Mouse (Mus musculus): ENCODE results near the gene Klk4. TPM values are rescaled to one million over a fixed set of nuclear protein-coding genes. Genes with fewer than 3 reads are reported as not detected.
A peak's percentile ranks its signal among the peaks of the same experiment; 100 is the strongest.

The Klk4 gene
- total and polyA plus RNA-seq, 3 experiments, result not detected

GRCm38 (mm10) chr7:43883547-43883946 lies 2.6 kb downstream of the Klk4 start:
- Histone ChIP-seq H3K27me3 (replicated peaks) (peaks cover 88% of the 10 kb centered on the region), H3K4me3 (replicated peaks in 1 of 3; ENCODE audit: low read depth in 2 of 3, low read length in 2 of 3, poor library complexity in 1 of 3) (no peak overlapping the region), H3K9me3 (replicated peaks; ENCODE audit: low read length) (peaks cover 7% of the 10 kb centered on the region), H3K79me2 (replicated peaks; ENCODE audit: control insufficient read depth, extremely low read depth, insufficient read depth, poor library complexity, severe bottlenecking) (no peaks in the 10 kb centered on the region), H3K27ac (ENCODE audit: insufficient read depth, low read depth) (no peak overlapping the region), H3K36me3 (replicated peaks in 1 of 2; ENCODE audit: control insufficient read depth in 1 of 2, insufficient read depth in 1 of 2, low read length in 1 of 2) (no peaks in the 10 kb centered on the region), H3K9ac (ENCODE audit: insufficient read depth, low read depth) (no peak overlapping the region), H3K4me2 (ENCODE audit: insufficient read depth, low read depth, poor library complexity, severe bottlenecking) (peak overlapping the region; percentile 48), H3K4me1 (ENCODE audit: control insufficient read depth in 1 of 2, insufficient read depth in 2 of 2) (peaks cover 9 to 34% of the 10 kb centered on the region in 2 experiments)
- dilution Hi-C loops (cut with MboI; ENCODE audit: extremely low pct_ligation_motif_present, extremely low pct_unique_long_range_greater_than_20kb, low sequenced_read_pairs) (no loop called here), in situ Hi-C loops (cut with MboI; ENCODE audit: low pct_ligation_motif_present, low pct_unique_long_range_greater_than_20kb, low sequenced_read_pairs) (loop anchor here (5.0 kb wide), 1 partner anchor 39 kb away; no protein-coding TSS in a partner anchor)
- DNase-seq (ENCODE audit: extremely low read depth), result peak; percentile 54
- TF ChIP-seq ELF1 (IDR thresholded peaks at IDR 0.05; ENCODE audit: low read depth, low read length), result no peak
- no peak for TF ChIP-seq BHLHE40 (IDR thresholded peaks at IDR 0.05; ENCODE audit: low read depth, low read length)
- TF ChIP-seq ETS1 (conservative IDR thresholded peaks at IDR 0.05; ENCODE audit: low read depth, low read length), result no peak
- TF ChIP-seq CTCF (conservative IDR thresholded peaks at IDR 0.05 in 1 of 2, IDR thresholded peaks at IDR 0.05 in 1 of 2; ENCODE audit: low read depth in 2 of 2, low read length in 2 of 2), result peak in 1 of 2 experiments; percentile 69; a peak in 2 of 4 replicates
- TF ChIP-seq MEF2A (IDR thresholded peaks at IDR 0.05; ENCODE audit: borderline replicate concordance, low read depth, low read length), result no peak
- no peak for TF ChIP-seq USF1 (IDR thresholded peaks at IDR 0.05; ENCODE audit: low read depth, low read length)
- TF ChIP-seq MAFK (IDR thresholded peaks at IDR 0.05; ENCODE audit: insufficient replicate concordance, low read length), result no peak
- TF ChIP-seq SMC3 (IDR thresholded peaks at IDR 0.05; ENCODE audit: low read depth, low read length), result peak; percentile 59
- no peak for TF ChIP-seq RCOR1 (conservative IDR thresholded peaks at IDR 0.05; ENCODE audit: low read depth, low read length)

GRCm38 (mm10) chr7:43891365-43891764 lies 10.4 kb downstream of the Klk4 start:
- H3K4me2 ChIP-seq (ENCODE audit: insufficient read depth, low read depth, poor library complexity, severe bottlenecking), result no peak overlapping the region
- TF ChIP-seq ZC3H11A (IDR thresholded peaks at IDR 0.05; ENCODE audit: low read depth, low read length) (no peak), MAFK (IDR thresholded peaks at IDR 0.05; ENCODE audit: insufficient replicate concordance, low read length) (no peak), UBTF (IDR thresholded peaks at IDR 0.05; ENCODE audit: low read depth, low read length) (no peak), GABPA (IDR thresholded peaks at IDR 0.05; ENCODE audit: insufficient replicate concordance, low read depth, low read length) (no peak)
- in situ Hi-C loops (cut with MboI; ENCODE audit: low pct_ligation_motif_present, low pct_unique_long_range_greater_than_20kb, low sequenced_read_pairs) (loop anchor here (10.0 kb wide), 1 partner anchor 207 kb away; no protein-coding TSS in a partner anchor), dilution Hi-C loops (cut with MboI; ENCODE audit: extremely low pct_ligation_motif_present, extremely low pct_unique_long_range_greater_than_20kb, low sequenced_read_pairs) (no loop called here)
- DNase-seq (ENCODE audit: extremely low read depth), result no peak
- H3K4me1 ChIP-seq (ENCODE audit: control insufficient read depth in 1 of 2, insufficient read depth in 2 of 2), result no peaks in the 10 kb centered on the region
- H3K27me3 ChIP-seq (replicated peaks), result peaks cover 73% of the 10 kb centered on the region
- H3K79me2 ChIP-seq (replicated peaks; ENCODE audit: control insufficient read depth, extremely low read depth, insufficient read depth, poor library complexity, severe bottlenecking), result no peaks in the 10 kb centered on the region
- no peak overlapping the region for H3K9ac ChIP-seq (ENCODE audit: insufficient read depth, low read depth)
- no peak overlapping the region for H3K4me3 ChIP-seq (replicated peaks in 1 of 3; ENCODE audit: low read depth in 2 of 3, low read length in 2 of 3, poor library complexity in 1 of 3)
- H3K27ac ChIP-seq (ENCODE audit: insufficient read depth, low read depth), result no peak overlapping the region
- peaks cover 5% of the 10 kb centered on the region for H3K9me3 ChIP-seq (replicated peaks; ENCODE audit: low read length)
- no peaks in the 10 kb centered on the region for H3K36me3 ChIP-seq (replicated peaks in 1 of 2; ENCODE audit: control insufficient read depth in 1 of 2, insufficient read depth in 1 of 2, low read length in 1 of 2)

GRCm38 (mm10) chr7:43891788-43892187 lies 10.8 kb downstream of the Klk4 start:
- Histone ChIP-seq H3K36me3 (replicated peaks in 1 of 2; ENCODE audit: control insufficient read depth in 1 of 2, insufficient read depth in 1 of 2, low read length in 1 of 2) (no peaks in the 10 kb centered on the region), H3K79me2 (replicated peaks; ENCODE audit: control insufficient read depth, extremely low read depth, insufficient read depth, poor library complexity, severe bottlenecking) (no peaks in the 10 kb centered on the region), H3K4me3 (replicated peaks in 1 of 3; ENCODE audit: low read depth in 2 of 3, low read length in 2 of 3, poor library complexity in 1 of 3) (no peak overlapping the region), H3K9me3 (replicated peaks; ENCODE audit: low read length) (peaks cover 5% of the 10 kb centered on the region), H3K27me3 (replicated peaks) (peaks cover 73% of the 10 kb centered on the region), H3K27ac (ENCODE audit: insufficient read depth, low read depth) (no peak overlapping the region), H3K4me1 (ENCODE audit: control insufficient read depth in 1 of 2, insufficient read depth in 2 of 2) (no peaks in the 10 kb centered on the region), H3K9ac (ENCODE audit: insufficient read depth, low read depth) (no peak overlapping the region), H3K4me2 (ENCODE audit: insufficient read depth, low read depth, poor library complexity, severe bottlenecking) (no peak overlapping the region)
- DNase-seq (ENCODE audit: extremely low read depth), result no peak
- in situ Hi-C loops (cut with MboI; ENCODE audit: low pct_ligation_motif_present, low pct_unique_long_range_greater_than_20kb, low sequenced_read_pairs) (loop anchor here (10.0 kb wide), 1 partner anchor 207 kb away; no protein-coding TSS in a partner anchor), dilution Hi-C loops (cut with MboI; ENCODE audit: extremely low pct_ligation_motif_present, extremely low pct_unique_long_range_greater_than_20kb, low sequenced_read_pairs) (no loop called here)
- no peak for TF ChIP-seq ZKSCAN1 (IDR thresholded peaks at IDR 0.05; ENCODE audit: borderline replicate concordance, low read depth, low read length)
- no peak for TF ChIP-seq MAX (IDR thresholded peaks at IDR 0.05; ENCODE audit: low read length)
- no peak for TF ChIP-seq RCOR1 (conservative IDR thresholded peaks at IDR 0.05; ENCODE audit: low read depth, low read length)
- TF ChIP-seq CTCF (conservative IDR thresholded peaks at IDR 0.05 in 1 of 2, IDR thresholded peaks at IDR 0.05 in 1 of 2; ENCODE audit: low read depth in 2 of 2, low read length in 2 of 2), result no peak
- no peak for TF ChIP-seq SMC3 (IDR thresholded peaks at IDR 0.05; ENCODE audit: low read depth, low read length)
- TF ChIP-seq KAT2A (IDR thresholded peaks at IDR 0.05; ENCODE audit: insufficient replicate concordance, low read length), result no peak
- no peak for TF ChIP-seq MAZ (IDR thresholded peaks at IDR 0.05; ENCODE audit: low read depth, low read length)
- TF ChIP-seq PAX5 (IDR thresholded peaks at IDR 0.05; ENCODE audit: low read length), result no peak
- TF ChIP-seq CHD2 (IDR thresholded peaks at IDR 0.05; ENCODE audit: low read length), result no peak
- TF ChIP-seq TCF12 (IDR thresholded peaks at IDR 0.05; ENCODE audit: low read depth, low read length), result no peak
- no peak for TF ChIP-seq JUN (IDR thresholded peaks at IDR 0.05; ENCODE audit: insufficient read depth, low read depth, low read length)
- TF ChIP-seq ELF1 (IDR thresholded peaks at IDR 0.05; ENCODE audit: low read depth, low read length), result no peak
- TF ChIP-seq USF1 (IDR thresholded peaks at IDR 0.05; ENCODE audit: low read depth, low read length), result no peak
- no peak for TF ChIP-seq UBTF (IDR thresholded peaks at IDR 0.05; ENCODE audit: low read depth, low read length)
